Mouse (Mus musculus): ENCODE results near the gene Gnaz.

- no peak for TF ChIP-seq CTCF (IDR thresholded peaks at IDR 0.05; ENCODE audit: control insufficient read depth, insufficient read depth, insufficient replicate concordance, low read depth, low read length)
- no peak for TF ChIP-seq POLR2A (IDR thresholded peaks at IDR 0.05; ENCODE audit: control insufficient read depth, low read depth, low read length)
Measured at GRCm38 (mm10) chr10:75058761-75059395, 91.9 kb downstream of the Gnaz start.

Measured in testis, adult 2 months (tissue).